ENCODE assay signal across 13 mouse cellular contexts in the genomic region with DNA sequence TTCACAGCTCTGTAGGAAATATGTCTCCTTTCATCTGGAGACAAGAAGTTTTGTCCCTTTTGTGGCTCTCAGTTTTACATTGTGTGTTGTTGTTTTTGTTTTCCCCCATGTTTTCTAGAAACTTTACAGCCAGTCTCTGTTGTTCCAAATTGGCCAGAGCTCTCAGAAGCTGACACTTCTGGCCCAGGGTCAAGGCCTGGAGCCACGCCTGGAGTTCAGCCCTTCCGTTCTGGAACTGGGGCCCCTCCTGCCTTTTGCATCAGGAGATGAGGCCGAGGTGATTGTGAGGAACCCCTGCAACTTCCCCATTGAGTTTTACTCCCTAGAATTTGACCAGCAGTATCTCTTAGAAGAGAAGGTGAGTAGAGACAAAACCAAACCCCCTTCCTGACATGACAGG.
DNase-seq lines count a peak whose midpoint lies in the region; ATAC-seq and TF ChIP-seq lines count a peak whose summit lies in the region.
"Had no signal": no experiment of that assay in that cellular context is flagged by ENCODE, and none has a peak within 500 bp of the region (broad histone marks: within the 10 kb centered on the region; RNA-seq: fewer than 3 reads in every experiment).

No protein-coding gene starts in this region.

- H3K4me2 ChIP-seq in midbrain, postnatal 0 days (ENCODE audit: low read depth, low read length, poor library complexity, severe bottlenecking): no peak overlapping the region
- no peak overlapping the region for H3K4me2 ChIP-seq in midbrain, embryonic 16.5 days (ENCODE audit: low read length)
- H3K4me2 ChIP-seq: hindbrain, embryonic 15.5 days; limb, embryonic 13.5 days had no signal

- no peak for TF ChIP-seq CTCF in midbrain, postnatal 0 days (IDR thresholded peaks at IDR 0.05)

- 80% methylated on average over 3 of the region's 3 CpGs for WGBS in midbrain, postnatal 0 days
- 63% methylated on average over 3 of the region's 3 CpGs for WGBS in midbrain, embryonic 16.5 days

- H3K4me3 ChIP-seq in midbrain, postnatal 0 days (ENCODE audit: low read depth, low read length): no peak overlapping the region
- H3K4me3 ChIP-seq in midbrain, embryonic 16.5 days (ENCODE audit: low read depth, low read length): no peak overlapping the region
- H3K4me3 ChIP-seq: erythroblast, embryonic 14.5 days; hindbrain, embryonic 15.5 days; limb, embryonic 13.5 days had no signal

- no peak for ATAC-seq in midbrain, postnatal 0 days (ENCODE audit: low FRiP score)
- ATAC-seq in midbrain, embryonic 16.5 days: no peak
- ATAC-seq: forebrain, postnatal 0 days had no signal

- no peak overlapping the region for H3K27ac ChIP-seq in midbrain, postnatal 0 days (ENCODE audit: low read depth, low read length)
- no peak overlapping the region for H3K27ac ChIP-seq in midbrain, embryonic 16.5 days (ENCODE audit: low read length)
- H3K27ac ChIP-seq: hindbrain, embryonic 15.5 days; limb, embryonic 13.5 days had no signal

- H3K36me3 ChIP-seq in midbrain, postnatal 0 days (ENCODE audit: insufficient read depth, low read length): no peaks in the 10 kb centered on the region
- H3K36me3 ChIP-seq in midbrain, embryonic 16.5 days (ENCODE audit: control insufficient read depth, insufficient read depth, low read length): no peaks in the 10 kb centered on the region
- H3K36me3 ChIP-seq: hindbrain, embryonic 15.5 days; limb, embryonic 13.5 days had no signal

- DNase-seq in cerebellum, postnatal 10 days: peak; percentile 72 to 80
- no peak for DNase-seq in cerebellum, adult 11-12 months
- peak; percentile 48 for DNase-seq in midbrain, postnatal 0 days (ENCODE audit: low spot score)
- peak; percentile 50 for DNase-seq in heart, adult 8-10 months (ENCODE audit: low spot score)
- DNase-seq in frontal cortex, postnatal 36 days (ENCODE audit: low spot score in 2 of 2): no peak
- no peak for DNase-seq in urinary bladder, postnatal 4 days (ENCODE audit: low spot score in 2 of 2)
- DNase-seq: forebrain, postnatal 0 days; kidney, adult 2 months; kidney, postnatal 4 days had no signal

- no peaks in the 10 kb centered on the region for H3K27me3 ChIP-seq in midbrain, postnatal 0 days (ENCODE audit: insufficient read depth, low read length)
- H3K27me3 ChIP-seq in midbrain, embryonic 16.5 days (ENCODE audit: control insufficient read depth, insufficient read depth, low read depth, low read length): no peaks in the 10 kb centered on the region
- H3K27me3 ChIP-seq: hindbrain, embryonic 15.5 days; limb, embryonic 13.5 days had no signal

- H3K9ac ChIP-seq in midbrain, postnatal 0 days (replicated peaks; ENCODE audit: low read length, poor library complexity, severe bottlenecking): no peak overlapping the region
- H3K9ac ChIP-seq in midbrain, embryonic 16.5 days (ENCODE audit: low read depth, low read length): no peak overlapping the region
- H3K9ac ChIP-seq: forebrain, postnatal 0 days; hindbrain, embryonic 15.5 days; limb, embryonic 13.5 days had no signal

- H3K4me1 ChIP-seq in midbrain, postnatal 0 days (ENCODE audit: insufficient read depth, low read length): no peaks in the 10 kb centered on the region
- H3K4me1 ChIP-seq in midbrain, embryonic 16.5 days (ENCODE audit: control insufficient read depth, insufficient read depth, low read length): no peaks in the 10 kb centered on the region
- H3K4me1 ChIP-seq: hindbrain, embryonic 15.5 days; limb, embryonic 13.5 days had no signal

- no peaks in the 10 kb centered on the region for H3K9me3 ChIP-seq in midbrain, postnatal 0 days (ENCODE audit: low read length)
- H3K9me3 ChIP-seq in midbrain, embryonic 16.5 days (replicated peaks; ENCODE audit: control insufficient read depth, low read length, poor library complexity, severe bottlenecking): no peaks in the 10 kb centered on the region; the same call in 1 of the 2 replicates
- H3K9me3 ChIP-seq: hindbrain, embryonic 15.5 days; limb, embryonic 13.5 days had no signal

Comparison
In these comparisons a context has a peak if more than half of its experiments do, and no peak if none do; other contexts are left out.
1. DNase-seq: peak in cerebellum, postnatal 10 days (2 of 2), midbrain, postnatal 0 days (single experiment) and heart, adult 8-10 months (single experiment); none in cerebellum, adult 11-12 months (single experiment), frontal cortex, postnatal 36 days (0 of 2) and urinary bladder, postnatal 4 days (0 of 2).